ENCODE assay signal across 26 mouse cellular contexts in genomic region chr4:47595841-47596240, GRCm38 (mm10).
DNase-seq lines count a peak whose midpoint lies in the region; ATAC-seq and TF ChIP-seq lines count a peak whose summit lies in the region.
"Had no signal": no experiment of that assay in that cellular context is flagged by ENCODE, and none has a peak within 500 bp of the region (broad histone marks: within the 10 kb centered on the region; RNA-seq: fewer than 3 reads in every experiment).

No protein-coding gene starts in this region.

- no peak overlapping the region for H3K4me3 ChIP-seq in left cerebral cortex, adult 2 months
- H3K4me3 ChIP-seq in forebrain, embryonic 13.5 days: no peak overlapping the region
- H3K4me3 ChIP-seq: embryonic facial prominence, embryonic 12.5 days; forebrain, embryonic 12.5 days; limb, embryonic 15.5 days; liver, embryonic 15.5 days; lung, embryonic 15.5 days; midbrain, embryonic 10.5 days; neural tube, embryonic 15.5 days had no signal

- H3K9me3 ChIP-seq in forebrain, embryonic 13.5 days (replicated peaks): no peaks in the 10 kb centered on the region
- H3K9me3 ChIP-seq: embryonic facial prominence, embryonic 12.5 days; forebrain, embryonic 12.5 days; limb, embryonic 15.5 days; liver, embryonic 15.5 days; lung, embryonic 15.5 days; midbrain, embryonic 10.5 days; neural tube, embryonic 15.5 days had no signal

- H3K27ac ChIP-seq in left cerebral cortex, adult 2 months: no peak overlapping the region
- no peak overlapping the region for H3K27ac ChIP-seq in forebrain, embryonic 13.5 days
- H3K27ac ChIP-seq: embryonic facial prominence, embryonic 12.5 days; forebrain, embryonic 12.5 days; limb, embryonic 15.5 days; liver, embryonic 15.5 days; lung, embryonic 15.5 days; macrophage; midbrain, embryonic 10.5 days; neural tube, embryonic 15.5 days; stomach, postnatal 0 days had no signal

- intact Hi-C loops in left cerebral cortex, postnatal 4 days (cut with DNase I): no loop called here
- intact Hi-C loops in left cerebral cortex, adult 2 months (cut with DNase I): no loop called here

- no peak overlapping the region for H3K4me2 ChIP-seq in forebrain, embryonic 13.5 days
- H3K4me2 ChIP-seq: embryonic facial prominence, embryonic 12.5 days; forebrain, embryonic 12.5 days; heart, embryonic 11.5 days; limb, embryonic 15.5 days; liver, embryonic 15.5 days; lung, embryonic 15.5 days; neural tube, embryonic 15.5 days had no signal

- H3K4me1 ChIP-seq in forebrain, embryonic 13.5 days: no peaks in the 10 kb centered on the region
- H3K4me1 ChIP-seq: embryonic facial prominence, embryonic 12.5 days; limb, embryonic 15.5 days; liver, embryonic 15.5 days; lung, embryonic 15.5 days; neural tube, embryonic 15.5 days had no signal

- no peak for ATAC-seq in forebrain, embryonic 13.5 days
- ATAC-seq: Patski had no signal

- 91% methylated on average over 10 of the region's 10 CpGs for WGBS in forebrain, embryonic 13.5 days

- no peaks in the 10 kb centered on the region for H3K36me3 ChIP-seq in forebrain, embryonic 13.5 days (ENCODE audit: poor library complexity, severe bottlenecking)
- H3K36me3 ChIP-seq: embryonic facial prominence, embryonic 12.5 days; forebrain, embryonic 12.5 days; limb, embryonic 15.5 days; liver, embryonic 15.5 days; lung, embryonic 15.5 days; midbrain, embryonic 10.5 days; neural tube, embryonic 15.5 days had no signal

- peak; percentile 67 for DNase-seq in left cerebral cortex, postnatal 4 days
- DNase-seq in left cerebral cortex, adult 2 months (ENCODE audit: extremely low spot score in 1 of 2, low spot score in 2 of 2): no peak
- DNase-seq in cerebellum, adult 9-11 months: peak; percentile 88
- DNase-seq in gastrocnemius, adult 8-10 months (ENCODE audit: low spot score in 2 of 2): peak; percentile 73 to 83
- DNase-seq in skeletal muscle tissue, adult 2 months (ENCODE audit: low read depth, low spot score): peak; percentile 97
- no peak for DNase-seq in embryo, embryonic 10.5 days (ENCODE audit: low spot score)
- DNase-seq in lung, postnatal 14 days: no peak
- DNase-seq: adrenal gland, adult 2 months; kidney, adult 11 months; kidney, postnatal 4 days; layer of hippocampus, adult 9-11 months; right cerebral cortex, adult 18-20 months; thymus, adult 2 months; thymus, postnatal 4 days had no signal

- TF ChIP-seq CTCF in left cerebral cortex, adult 2 months (IDR thresholded peaks at IDR 0.05): no peak

- no peak overlapping the region for H3K9ac ChIP-seq in forebrain, embryonic 13.5 days
- H3K9ac ChIP-seq: embryonic facial prominence, embryonic 12.5 days; forebrain, embryonic 12.5 days; limb, embryonic 15.5 days; liver, embryonic 15.5 days; lung, embryonic 15.5 days; neural tube, embryonic 15.5 days had no signal

- no peaks in the 10 kb centered on the region for H3K27me3 ChIP-seq in forebrain, embryonic 13.5 days
- H3K27me3 ChIP-seq: forebrain, embryonic 12.5 days; limb, embryonic 15.5 days; liver, embryonic 15.5 days; lung, embryonic 15.5 days; neural tube, embryonic 15.5 days had no signal

Comparison
In these comparisons a context has a peak if more than half of its experiments do, and no peak if none do; other contexts are left out.
1. DNase-seq: peak in left cerebral cortex, postnatal 4 days (single experiment), cerebellum, adult 9-11 months (single experiment), gastrocnemius, adult 8-10 months (2 of 2) and skeletal muscle tissue, adult 2 months (single experiment); none in left cerebral cortex, adult 2 months (0 of 2), embryo, embryonic 10.5 days (single experiment) and lung, postnatal 14 days (single experiment).